Mouse (Mus musculus) hindbrain, embryonic 13.5 days (tissue): ENCODE measurements at regions not wholly inside any gene's neighbourhood (a gene's known extent, or its start where the extent isn't known, plus 50 kb on each side); places are given as distances from the start of the nearest gene placed in this dataset.

ENCODE experiments used
- ATAC-seq: fragments of 200-750 bp; cut with Nextera tagmentation; 2 replicates; pipeline ENCODE4 v1.8.0; 2017; ENCODE audit warnings: moderate TSS enrichment; ENCODE audit not compliant: low FRiP score
- H3K27ac ChIP-seq: fragments of 300-500 bp; sonication (generic); 2 replicates; pipeline ENCODE4 v1.5.1; 2015; ENCODE audit warnings: inconsistent platforms, mild to moderate bottlenecking, moderate library complexity
- H3K27me3 ChIP-seq: fragments of 300-500 bp; sonication (generic); 2 replicates; pipeline ENCODE4 v1.6.1; 2015; ENCODE audit warnings: mild to moderate bottlenecking, inconsistent platforms
- H3K36me3 ChIP-seq: fragments of 300-500 bp; sonication (generic); 2 replicates; pipeline ENCODE4 v1.6.1; 2015; ENCODE audit warnings: mild to moderate bottlenecking, inconsistent platforms
- H3K4me1 ChIP-seq: fragments of 300-500 bp; sonication (generic); replicated peaks from 2 replicates; pipeline ENCODE4 v1.6.1; 2015; ENCODE audit warnings: inconsistent platforms
- H3K4me2 ChIP-seq: fragments of 300-500 bp; sonication (generic); 2 replicates; pipeline ENCODE4 v1.6.1; 2015; ENCODE audit warnings: inconsistent platforms, mild to moderate bottlenecking, moderate library complexity
- H3K4me3 ChIP-seq: fragments of 300-500 bp; sonication (generic); 2 replicates; pipeline ENCODE4 v1.5.1; 2015; ENCODE audit warnings: mild to moderate bottlenecking, inconsistent platforms
- H3K9ac ChIP-seq: fragments of 300-500 bp; sonication (generic); 2 replicates; pipeline ENCODE4 v1.6.1; 2015; ENCODE audit warnings: mild to moderate bottlenecking, inconsistent platforms
- H3K9me3 ChIP-seq: fragments of 300-500 bp; sonication (generic); 2 replicates; pipeline ENCODE4 v1.6.1; 2016; ENCODE audit warnings: inconsistent platforms
- WGBS: fragments of 180-500 bp; shearing (Covaris S2); methylation state at CpG from one replicate; pipeline ENCODE4 v1.1.7; 2015; 5-methylcytosine and 5-hydroxymethylcytosine counted together

GRCm38 (mm10) chrY:263314-263713 is 533.9 kb downstream of the Zfy1 start:
- 0 out of 2 replicates have a peak, but pooled peaks have one; percentile 28 for ATAC-seq
- Histone ChIP-seq H3K27me3 (no peaks in the 10 kb centered on the region), H3K4me1 (no peaks in the 10 kb centered on the region), H3K9me3 (peaks cover 4% of the 10 kb centered on the region), H3K9ac (no peak overlapping the region), H3K4me2 (no peak overlapping the region), H3K36me3 (no peaks in the 10 kb centered on the region), H3K4me3 (no peak overlapping the region), H3K27ac (no peak overlapping the region)
- WGBS: 86% methylated on average over 2 of the region's 5 CpGs
